Mouse (Mus musculus): ENCODE data around the gene Mrgpra3.

Gene Mrgpra3

GRCm38 (mm10) chr7:47601272-47601671, at the start of gene Mrgpra3:
TSS of gene Mrgpra3 (minus strand) at chr7:47601372.
- no peak for DNase-seq (ENCODE audit: low spot score)

Data from urinary bladder, postnatal 10 days (tissue).